22 mouse cellular contexts compared by ENCODE assay signal in genomic region chr15:62962681-62963080, GRCm38 (mm10).
DNase-seq lines count a peak whose midpoint lies in the region; ATAC-seq and TF ChIP-seq lines count a peak whose summit lies in the region.
"Had no signal": no experiment of that assay in that cellular context is flagged by ENCODE, and none has a peak within 500 bp of the region (broad histone marks: within the 10 kb centered on the region; RNA-seq: fewer than 3 reads in every experiment).

No protein-coding gene starts in this region.

- no peak overlapping the region for H3K9ac ChIP-seq in lung, postnatal 0 days (replicated peaks; ENCODE audit: low read depth)
- H3K9ac ChIP-seq: embryonic facial prominence, embryonic 15.5 days; forebrain, postnatal 0 days; hindbrain, embryonic 12.5 days; intestine, embryonic 15.5 days had no signal

- no peak for DNase-seq in frontal cortex, postnatal 10 days (ENCODE audit: low spot score in 2 of 2)
- DNase-seq in lung, postnatal 0 days (ENCODE audit: low spot score): peak; percentile 7
- no peak for DNase-seq in lung, postnatal 14 days
- DNase-seq in brain, adult 2 months (ENCODE audit: low read depth, low spot score): peak; percentile 36
- DNase-seq in heart, adult 9 months (ENCODE audit: low spot score in 2 of 2): no peak
- DNase-seq: adrenal gland, adult 8-10 months; adrenal gland, postnatal 36 days; cerebellum, adult 11 months; cerebellum, adult 8-10 months; cerebellum, postnatal 25 days; forebrain, postnatal 0 days; gastrocnemius, postnatal 36 days; heart, adult 11 months; heart, postnatal 10 days; heart, postnatal 4 days had no signal

- no peak overlapping the region for H3K27ac ChIP-seq in lung, postnatal 0 days (ENCODE audit: low read length)
- H3K27ac ChIP-seq: embryonic facial prominence, embryonic 15.5 days; heart, embryonic 10.5 days; hindbrain, embryonic 12.5 days; hindbrain, postnatal 0 days; intestine, embryonic 15.5 days had no signal

- no peaks in the 10 kb centered on the region for H3K4me1 ChIP-seq in lung, postnatal 0 days (ENCODE audit: insufficient read depth, low read depth, low read length)
- H3K4me1 ChIP-seq: heart, embryonic 10.5 days; hindbrain, embryonic 12.5 days; intestine, embryonic 15.5 days had no signal

- H3K4me2 ChIP-seq in lung, postnatal 0 days (replicated peaks; ENCODE audit: low read depth, low read length): no peak overlapping the region
- peak overlapping the region; percentile 20 for H3K4me2 ChIP-seq in myocyte (ENCODE audit: low read depth)
- H3K4me2 ChIP-seq: embryonic facial prominence, embryonic 15.5 days; hindbrain, embryonic 12.5 days; intestine, embryonic 15.5 days had no signal

- H3ac ChIP-seq in myocyte (ENCODE audit: control insufficient read depth, insufficient read length): no peak overlapping the region

- no peaks in the 10 kb centered on the region for H3K79me2 ChIP-seq in myocyte (ENCODE audit: control insufficient read depth, insufficient read depth)

- H3K4me3 ChIP-seq in lung, postnatal 0 days (ENCODE audit: low read depth, low read length): no peak overlapping the region
- no peak overlapping the region for H3K4me3 ChIP-seq in myocyte
- H3K4me3 ChIP-seq: embryonic facial prominence, embryonic 15.5 days; heart, embryonic 10.5 days; hindbrain, embryonic 12.5 days; intestine, embryonic 15.5 days had no signal

- no peaks in the 10 kb centered on the region for H3K36me3 ChIP-seq in lung, postnatal 0 days (ENCODE audit: insufficient read depth, low read length)
- no peaks in the 10 kb centered on the region for H3K36me3 ChIP-seq in myocyte (ENCODE audit: control insufficient read depth, insufficient read depth)
- H3K36me3 ChIP-seq: embryonic facial prominence, embryonic 15.5 days; heart, embryonic 10.5 days; hindbrain, embryonic 12.5 days; intestine, embryonic 15.5 days had no signal

- H3K27me3 ChIP-seq in lung, postnatal 0 days (replicated peaks; ENCODE audit: insufficient read depth, low read length): no peaks in the 10 kb centered on the region
- no peaks in the 10 kb centered on the region for H3K27me3 ChIP-seq in myocyte (ENCODE audit: control insufficient read depth, insufficient read depth, insufficient read length)
- H3K27me3 ChIP-seq: embryonic facial prominence, embryonic 15.5 days; hindbrain, embryonic 12.5 days; intestine, embryonic 15.5 days had no signal

- no peak for TF ChIP-seq CTCF in lung, postnatal 0 days (IDR thresholded peaks at IDR 0.05)

- TF ChIP-seq EP300 in lung, postnatal 0 days (IDR thresholded peaks at IDR 0.05): no peak

- no peak for TF ChIP-seq POLR2A in myocyte (IDR thresholded peaks at IDR 0.05; ENCODE audit: insufficient read length, low read depth)

- peak; percentile 67; the same call in 1 of the 2 replicates for ATAC-seq in frontal cortex, adult (ENCODE audit: low TSS enrichment)
- ATAC-seq in lung, postnatal 0 days: no peak
- ATAC-seq: forebrain, postnatal 0 days; hindbrain, postnatal 0 days; intestine, embryonic 15.5 days had no signal

- 67% methylated on average over 5 of the region's 5 CpGs for WGBS in lung, postnatal 0 days

- no peaks in the 10 kb centered on the region for H3K9me3 ChIP-seq in lung, postnatal 0 days (ENCODE audit: low read length)
- H3K9me3 ChIP-seq: embryonic facial prominence, embryonic 15.5 days; heart, embryonic 10.5 days; hindbrain, embryonic 12.5 days; intestine, embryonic 15.5 days had no signal

TF ChIP-seq in myocyte, 11 proteins besides CTCF, POLR2A, EP300 and RAD21:
- TF ChIP-seq E2F4 (IDR thresholded peaks at IDR 0.05; ENCODE audit: insufficient read depth) (no peak), CEBPB (IDR thresholded peaks at IDR 0.05; ENCODE audit: insufficient read depth, poor library complexity, severe bottlenecking) (no peak), MYOG (IDR thresholded peaks at IDR 0.05; ENCODE audit: control insufficient read depth in 1 of 3, insufficient read depth in 1 of 3, insufficient read length in 2 of 3, low read depth in 2 of 3) (no peak), MAX (IDR thresholded peaks at IDR 0.05; ENCODE audit: low read depth) (no peak), TCF3 (IDR thresholded peaks at IDR 0.05; ENCODE audit: insufficient read length, low read depth) (no peak)

Comparison
In these comparisons a context has a peak if more than half of its experiments do, and no peak if none do; other contexts are left out.
1. DNase-seq: peak in lung, postnatal 0 days (single experiment) and brain, adult 2 months (single experiment); none in frontal cortex, postnatal 10 days (0 of 2), lung, postnatal 14 days (single experiment) and heart, adult 9 months (0 of 2).